23 mouse cellular contexts compared by ENCODE assay signal in genomic region chr13:90424541-90424940, GRCm38 (mm10).
A peak's percentile ranks its signal among the peaks of the same experiment; 100 is the strongest.
DNase-seq lines count a peak whose midpoint lies in the region; ATAC-seq lines count a peak whose summit lies in the region.
"Had no signal": no experiment of that assay in that cellular context is flagged by ENCODE, and none has a peak within 500 bp of the region (broad histone marks: within the 10 kb centered on the region; RNA-seq: fewer than 3 reads in every experiment).

No protein-coding gene starts in this region.

- no peaks in the 10 kb centered on the region for H3K27me3 ChIP-seq in midbrain, embryonic 15.5 days (replicated peaks)
- H3K27me3 ChIP-seq: embryonic facial prominence, embryonic 13.5 days; embryonic facial prominence, embryonic 15.5 days; forebrain, embryonic 13.5 days; forebrain, embryonic 15.5 days; Patski had no signal

- intact Hi-C loops in heart, postnatal 36 days (cut with DNase I) = loop anchor here (5.0 kb wide), 1 partner anchor 62 kb away; no protein-coding TSS in a partner anchor

- no peak overlapping the region for H3K9ac ChIP-seq in midbrain, embryonic 15.5 days
- H3K9ac ChIP-seq: embryonic facial prominence, embryonic 13.5 days; embryonic facial prominence, embryonic 15.5 days; forebrain, embryonic 13.5 days; forebrain, embryonic 15.5 days; forebrain, postnatal 0 days had no signal

- no peak overlapping the region for H3K4me3 ChIP-seq in midbrain, embryonic 15.5 days
- H3K4me3 ChIP-seq: embryonic facial prominence, embryonic 13.5 days; embryonic facial prominence, embryonic 15.5 days; erythroblast, embryonic 14.5 days; forebrain, embryonic 13.5 days; forebrain, embryonic 15.5 days had no signal

- H3K4me1 ChIP-seq in midbrain, embryonic 15.5 days = no peaks in the 10 kb centered on the region
- H3K4me1 ChIP-seq: embryonic facial prominence, embryonic 15.5 days; forebrain, embryonic 13.5 days; forebrain, embryonic 15.5 days had no signal

- H3K4me2 ChIP-seq in midbrain, embryonic 15.5 days = no peak overlapping the region
- H3K4me2 ChIP-seq: embryonic facial prominence, embryonic 13.5 days; embryonic facial prominence, embryonic 15.5 days; forebrain, embryonic 13.5 days; forebrain, embryonic 15.5 days had no signal

- no peaks in the 10 kb centered on the region for H3K36me3 ChIP-seq in midbrain, embryonic 15.5 days (replicated peaks)
- H3K36me3 ChIP-seq: embryonic facial prominence, embryonic 13.5 days; embryonic facial prominence, embryonic 15.5 days; forebrain, embryonic 15.5 days had no signal

- peak; percentile 46 for DNase-seq in heart, adult 11 months
- DNase-seq in heart, postnatal 36 days = no peak
- peak; percentile 16 for DNase-seq in lung, postnatal 10 days
- peak; percentile 10 for DNase-seq in lung, postnatal 14 days
- DNase-seq in lung, postnatal 36 days = peak; percentile 32
- DNase-seq: adrenal gland, postnatal 10 days; adrenal gland, postnatal 25 days; cerebellum, adult 11 months; cerebellum, adult 18-20 months; cerebellum, adult 8-10 months; cerebellum, adult 9-11 months; cerebellum, postnatal 25 days; embryo, embryonic 11 days; forebrain, postnatal 0 days had no signal

- no peak for ATAC-seq in erythroid progenitor cell, adult 5-6 weeks (replicated peaks; ENCODE audit: low FRiP score, poor library complexity, severe bottlenecking)
- no peak for ATAC-seq in midbrain, embryonic 15.5 days (replicated peaks)
- ATAC-seq: activated CD4-positive, CD25-positive, alpha-beta regulatory T cell, adult 4 months; forebrain, embryonic 13.5 days; forebrain, embryonic 15.5 days; forebrain, postnatal 0 days; Patski had no signal

- 89% methylated on average over 5 of the region's 5 CpGs for WGBS in midbrain, embryonic 15.5 days

- no peaks in the 10 kb centered on the region for H3K9me3 ChIP-seq in midbrain, embryonic 15.5 days
- H3K9me3 ChIP-seq: forebrain, embryonic 13.5 days; forebrain, embryonic 15.5 days had no signal

- H3K27ac ChIP-seq in midbrain, embryonic 15.5 days = no peak overlapping the region
- H3K27ac ChIP-seq: embryonic facial prominence, embryonic 13.5 days; embryonic facial prominence, embryonic 15.5 days; forebrain, embryonic 13.5 days; forebrain, embryonic 15.5 days had no signal

Comparison
In these comparisons a context has a peak if more than half of its experiments do, and no peak if none do; other contexts are left out.
1. DNase-seq: peak in heart, adult 11 months (single experiment), lung, postnatal 10 days (single experiment), lung, postnatal 14 days (single experiment) and lung, postnatal 36 days (single experiment); none in heart, postnatal 36 days (0 of 2).